Mouse (Mus musculus) left cerebral cortex, adult 8-10 months (tissue): ENCODE results near the gene Pnkp. TPM values are rescaled to one million over a fixed set of nuclear protein-coding genes. Genes with fewer than 3 reads are reported as not detected.
A peak's percentile ranks its signal among the peaks of the same experiment; 100 is the strongest.

Experiments used
- DNase-seq, 2 experiments: peaks; one replicate each; pipeline ENCODE4 v3.0.0; 2022; ENCODE audit warnings: low spot score in 2 of 2
- total RNA-seq, 4 experiments: library from RNA; stranded (reverse); gene quantifications; 2 replicates each; pipeline ENCODE4 v1.2.4; 2022

Pnkp gene
- total RNA-seq, 4 experiments from 2014 or later, result 23.9 to 27.0 (median 24.4) TPM

DNA sequence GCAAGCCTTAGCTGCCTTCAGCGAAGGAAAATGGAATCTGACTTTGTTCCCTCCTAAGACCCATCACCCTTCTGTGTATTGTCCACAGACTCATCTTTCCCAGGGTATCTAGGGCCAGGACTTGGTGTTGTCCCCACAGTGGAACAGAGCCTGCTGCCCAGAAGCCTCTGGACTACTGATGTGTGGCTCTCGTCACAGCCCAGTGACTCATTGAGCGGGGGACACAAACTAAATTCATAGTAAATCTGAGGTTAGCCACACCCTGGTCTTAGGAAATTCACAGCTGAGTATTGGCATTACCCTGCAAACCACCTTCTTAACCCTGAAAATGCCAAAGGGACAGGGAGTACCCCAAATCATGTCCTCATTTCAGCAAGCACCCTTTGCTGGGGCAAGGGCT lies 30.2 kb upstream of the Pnkp start:
- DNase-seq, result no peak

DNA sequence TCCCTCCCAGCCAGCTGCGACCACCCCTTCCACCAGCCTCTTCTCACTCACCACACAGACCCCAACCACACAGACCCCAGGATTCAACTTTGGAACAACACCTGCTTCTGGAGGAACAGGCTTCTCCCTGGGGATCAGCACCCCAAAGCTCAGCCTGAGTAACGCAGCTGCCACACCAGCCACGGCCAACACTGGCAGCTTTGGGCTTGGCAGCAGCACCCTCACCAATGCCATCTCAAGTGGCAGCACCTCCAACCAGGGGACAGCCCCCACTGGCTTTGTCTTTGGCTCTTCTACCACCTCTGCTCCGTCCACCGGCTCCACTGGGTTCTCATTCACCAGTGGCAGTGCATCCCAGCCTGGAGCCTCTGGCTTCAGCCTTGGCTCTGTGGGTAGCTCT lies 28.2 kb upstream of the Pnkp start:
- no peak for DNase-seq

DNA sequence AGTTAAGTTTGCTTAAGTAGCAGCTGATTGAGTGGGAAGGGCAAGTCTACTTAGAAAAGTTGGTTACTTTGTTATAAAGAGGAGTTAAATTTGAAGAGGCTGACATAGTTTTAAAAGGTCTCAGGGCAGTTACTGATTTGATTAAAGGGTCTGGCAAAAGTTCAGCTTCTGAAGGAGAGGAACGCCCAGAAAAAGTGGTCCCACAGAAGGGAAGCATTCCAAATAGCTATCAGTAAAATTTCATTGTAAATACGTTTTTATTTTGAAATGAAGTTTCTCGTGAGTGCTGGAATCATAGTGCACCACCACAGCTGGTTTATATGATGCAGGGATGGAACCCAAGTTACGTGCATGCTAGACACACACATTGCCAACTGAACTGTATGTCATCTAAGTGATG lies 24.2 kb upstream of the Pnkp start:
- no peak for DNase-seq

- no peak for DNase-seq
Observed at GRCm38 (mm10) chr7:44835373-44836015, 21.4 kb upstream of the Pnkp start.

GRCm38 (mm10) chr7:44836016-44836404 lies 20.9 kb upstream of the Pnkp start:
- no peak for DNase-seq

- no peak for DNase-seq
Observed at GRCm38 (mm10) chr7:44836423-44837053, 20.4 kb upstream of the Pnkp start.

DNA sequence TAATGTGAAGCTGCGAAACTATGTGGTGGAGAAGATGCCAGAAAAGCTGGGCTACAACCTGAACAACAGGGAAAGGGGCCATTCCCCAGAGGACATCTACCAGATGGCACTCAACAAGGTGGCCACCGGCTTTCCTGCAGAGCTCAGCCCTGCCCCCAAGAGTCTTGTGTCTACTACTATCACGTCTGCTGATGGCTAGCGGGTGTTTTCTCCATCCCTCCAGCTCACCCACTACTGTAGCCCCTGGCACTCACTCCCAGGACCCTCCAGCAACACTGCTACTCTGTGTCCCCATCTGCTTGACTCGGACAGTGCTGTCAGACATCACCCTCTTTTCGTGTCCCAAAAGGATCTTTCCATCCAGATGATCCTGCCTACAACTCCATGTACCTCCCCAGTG lies 18.9 kb upstream of the Pnkp start:
- DNase-seq, result no peak

GRCm38 (mm10) chr7:44839171-44839490 lies 17.8 kb upstream of the Pnkp start:
- no peak for DNase-seq

DNA sequence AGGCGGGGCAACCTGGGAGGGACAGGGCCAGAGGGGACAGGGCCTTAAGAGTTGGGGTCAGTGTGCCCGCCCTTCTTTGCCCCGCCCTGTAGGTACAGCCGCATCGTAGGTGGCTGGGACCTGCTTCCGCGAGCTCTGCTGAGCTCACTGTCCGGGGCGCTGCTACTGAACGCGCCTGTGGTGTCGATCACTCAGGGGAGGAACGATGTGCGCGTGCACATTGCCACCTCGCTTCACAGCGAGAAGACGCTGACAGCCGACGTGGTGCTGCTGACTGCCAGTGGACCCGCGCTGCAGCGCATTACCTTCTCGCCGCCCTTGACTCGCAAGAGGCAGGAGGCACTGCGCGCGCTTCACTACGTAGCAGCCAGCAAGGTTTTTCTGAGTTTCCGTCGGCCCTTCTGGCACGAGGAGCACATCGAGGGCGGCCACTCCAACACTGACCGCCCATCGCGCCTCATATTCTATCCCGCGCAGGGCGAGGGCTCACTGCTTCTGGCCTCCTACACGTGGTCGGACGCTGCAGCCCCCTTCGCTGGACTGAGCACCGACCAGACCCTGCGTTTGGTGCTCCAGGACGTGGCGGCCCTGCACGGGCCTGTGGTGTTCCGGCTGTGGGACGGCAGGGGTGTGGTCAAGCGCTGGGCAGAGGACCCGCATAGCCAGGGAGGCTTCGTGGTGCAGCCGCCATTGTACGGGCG lies 17.3 kb upstream of the Pnkp start:
- DNase-seq, result peak in 1 of 2 experiments; percentile 52

DNA sequence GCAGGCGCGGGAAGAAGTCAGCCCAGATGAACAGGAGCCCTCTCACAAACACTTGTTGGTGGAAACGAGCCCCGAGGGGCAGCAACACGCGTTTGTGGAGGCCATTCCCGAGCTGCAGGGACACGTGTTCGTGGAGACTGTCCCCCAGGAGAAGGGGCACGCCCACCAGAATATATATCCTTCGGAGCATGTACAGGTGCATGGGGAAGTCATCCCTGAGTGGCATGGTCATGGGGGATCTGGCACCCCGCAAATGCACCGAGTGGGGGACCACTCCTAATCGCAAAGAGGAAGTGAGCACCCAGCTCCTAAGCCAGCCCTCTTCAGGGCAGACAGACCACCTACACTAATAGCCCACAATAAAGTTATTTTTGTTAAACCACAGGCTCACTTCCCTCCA lies 16.5 kb upstream of the Pnkp start:
- DNase-seq, result no peak

DNA sequence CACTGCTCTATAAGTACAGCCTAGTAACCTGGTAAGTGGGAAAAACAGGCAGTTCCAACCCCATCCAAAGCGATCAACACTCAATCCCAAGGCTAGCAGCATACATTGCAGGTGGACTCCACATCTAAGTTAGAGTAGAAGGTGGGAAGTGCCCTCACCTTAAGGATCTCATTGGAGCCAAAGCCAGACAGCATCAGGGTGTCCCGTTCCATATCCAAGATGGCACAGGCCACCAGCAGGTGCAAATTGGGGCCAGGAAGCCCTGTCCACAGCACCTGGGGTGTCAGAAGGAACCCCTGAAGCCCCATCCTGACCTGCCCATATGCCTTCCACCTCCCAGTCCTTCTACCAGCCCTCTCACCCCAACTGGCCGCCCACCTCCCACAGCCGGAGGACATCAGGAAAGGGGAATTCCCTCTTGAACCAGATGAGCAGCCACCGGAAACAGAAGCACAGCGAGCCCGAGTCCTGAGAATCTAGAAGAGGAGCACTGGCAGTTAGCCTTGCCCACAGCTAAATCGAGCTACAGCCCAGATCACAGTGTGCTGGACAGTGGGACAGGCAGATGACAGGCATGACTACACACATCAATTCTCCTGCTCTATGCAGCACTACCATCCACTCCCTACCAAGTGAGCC lies 15.0 kb upstream of the Pnkp start:
- no peak for DNase-seq

DNA sequence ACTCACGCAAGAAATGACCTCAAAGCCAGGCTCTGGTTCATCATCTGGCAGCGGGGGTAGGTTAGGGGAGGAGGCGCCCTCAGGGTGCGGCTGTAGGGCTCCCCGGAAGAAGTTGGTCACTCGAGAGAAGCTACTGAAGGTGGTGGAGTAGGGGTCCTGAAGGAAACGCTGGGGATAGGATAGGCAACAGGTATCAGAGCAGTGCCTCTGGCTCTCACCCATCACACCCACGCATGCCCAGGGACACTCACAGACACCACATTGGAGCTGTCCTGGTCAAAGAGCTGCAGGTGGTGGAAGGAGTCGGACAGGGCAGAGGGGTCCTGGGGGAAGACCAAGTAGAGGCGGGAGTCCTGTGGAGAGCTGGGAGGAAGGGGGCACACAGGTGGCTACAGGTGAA lies 11.9 kb upstream of the Pnkp start:
- DNase-seq, result no peak

- peak in 1 of 2 experiments; percentile 50 for DNase-seq
Observed at GRCm38 (mm10) chr7:44846804-44847203, 10.1 kb upstream of the Pnkp start.

DNA sequence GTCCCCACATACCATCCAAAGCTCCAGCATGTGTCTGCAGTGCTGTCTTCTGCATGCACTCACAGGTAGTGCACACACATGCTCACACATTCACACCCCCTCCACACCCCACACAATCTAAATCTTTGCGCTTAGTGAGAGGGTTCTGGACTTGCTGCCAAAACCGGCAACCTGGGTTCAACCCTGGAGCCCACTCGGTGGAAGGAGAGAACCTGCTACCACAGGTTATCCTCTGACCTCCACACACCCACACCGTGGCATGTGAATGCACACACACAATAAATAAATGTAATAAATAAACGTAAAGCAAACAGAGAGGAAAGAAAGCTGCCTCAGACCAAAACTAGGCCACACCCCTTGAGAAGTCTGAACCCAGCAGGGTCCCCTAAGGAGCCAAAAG lies 9.2 kb upstream of the Pnkp start:
- no peak for DNase-seq

DNA sequence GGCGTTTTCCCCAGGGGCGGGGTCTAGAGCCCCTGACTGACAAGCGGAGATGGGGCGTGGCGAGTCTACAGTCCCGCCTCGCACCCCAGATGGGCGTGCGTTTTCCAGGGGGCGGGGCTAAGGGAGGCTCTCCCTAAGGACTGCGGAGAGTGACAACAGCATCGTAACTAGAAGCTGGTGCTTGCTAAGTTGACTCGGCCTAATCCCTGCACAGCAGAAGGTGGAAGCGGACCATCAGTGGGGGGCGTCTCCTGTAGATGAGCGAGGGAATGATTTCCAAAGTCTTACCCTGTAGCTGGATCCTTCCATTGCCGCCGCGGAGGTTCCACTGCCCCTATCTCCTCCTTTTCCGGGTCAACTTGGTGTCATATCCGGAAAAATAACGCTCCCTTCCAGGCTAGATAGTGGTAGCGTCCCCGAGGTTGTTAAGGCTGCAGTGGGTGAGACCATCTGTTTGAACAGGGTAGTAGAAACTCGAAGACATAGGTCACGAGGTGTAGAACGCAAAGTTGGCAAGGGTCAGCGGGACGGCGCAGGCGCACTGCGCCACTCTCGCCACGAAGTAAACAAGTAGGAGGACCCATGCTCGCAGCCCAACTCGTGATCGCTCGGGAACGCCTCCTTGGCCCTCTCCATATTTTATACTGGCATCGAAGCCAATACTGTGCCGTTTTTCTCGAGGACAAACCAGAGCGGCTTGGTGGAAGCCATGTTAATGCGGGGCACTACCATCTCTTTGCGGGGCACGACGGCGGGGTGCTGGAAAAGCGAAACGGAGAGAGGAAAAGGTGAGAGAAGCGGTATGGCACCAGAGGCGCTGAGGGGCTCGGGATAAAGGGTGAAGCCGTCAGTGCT lies 8.2 kb upstream of the Pnkp start, which contains the start of the genes Akt1s1 and Tbc1d17:
Gene Akt1s1 (plus strand): TSS at position 431 of the 855 bp plus-strand sequence.
Gene Tbc1d17 (minus strand): TSS at position 519 of the 855 bp plus-strand sequence.
- peak; percentile 99 to 100 for DNase-seq

GRCm38 (mm10) chr7:44849416-44850111 lies 7.4 kb upstream of the Pnkp start:
- peak; percentile 84 to 95 for DNase-seq

GRCm38 (mm10) chr7:44850146-44850545 lies 6.8 kb upstream of the Pnkp start:
- no peak for DNase-seq

DNA sequence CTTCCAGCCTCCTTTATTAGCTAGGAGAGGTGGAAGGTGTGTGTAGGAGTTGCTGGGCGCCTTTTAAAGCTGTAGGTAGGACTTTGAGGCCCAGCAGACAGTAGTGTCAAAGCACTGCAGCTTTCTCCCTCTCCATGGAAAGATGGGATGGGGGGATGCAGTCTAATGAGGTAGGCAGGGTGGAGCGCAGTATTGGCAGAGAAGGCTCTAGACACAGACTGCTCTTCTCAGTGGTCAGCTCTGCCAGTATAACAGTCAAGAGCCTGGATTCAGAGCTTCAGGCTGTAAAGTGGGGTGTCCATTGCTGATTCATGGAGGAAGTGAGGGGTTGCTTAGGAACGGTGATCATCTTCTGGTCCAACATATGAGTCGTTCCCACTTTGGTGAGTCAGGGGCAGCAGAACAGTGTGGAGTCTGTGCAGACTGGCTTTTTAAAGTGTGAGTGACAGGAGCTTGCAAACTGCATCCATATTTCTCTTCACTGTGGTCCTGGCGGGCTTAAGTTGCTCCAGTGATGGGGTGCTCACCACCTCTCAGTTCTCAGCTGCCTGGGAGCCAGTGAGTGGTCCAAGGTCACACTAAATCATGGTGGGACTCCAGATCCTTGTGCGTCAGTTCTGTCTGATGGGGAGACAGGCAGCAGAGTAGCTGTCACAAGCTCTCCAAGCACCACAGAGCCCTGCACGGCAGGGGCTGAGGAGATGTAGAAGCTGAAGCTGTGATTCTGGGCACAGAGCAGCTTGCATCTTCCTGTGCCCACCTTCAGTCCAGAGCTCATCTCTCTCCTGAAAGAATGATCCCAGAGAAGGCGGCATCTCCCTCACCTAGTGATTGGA lies 5.9 kb upstream of the Pnkp start:
- DNase-seq, result no peak

DNA sequence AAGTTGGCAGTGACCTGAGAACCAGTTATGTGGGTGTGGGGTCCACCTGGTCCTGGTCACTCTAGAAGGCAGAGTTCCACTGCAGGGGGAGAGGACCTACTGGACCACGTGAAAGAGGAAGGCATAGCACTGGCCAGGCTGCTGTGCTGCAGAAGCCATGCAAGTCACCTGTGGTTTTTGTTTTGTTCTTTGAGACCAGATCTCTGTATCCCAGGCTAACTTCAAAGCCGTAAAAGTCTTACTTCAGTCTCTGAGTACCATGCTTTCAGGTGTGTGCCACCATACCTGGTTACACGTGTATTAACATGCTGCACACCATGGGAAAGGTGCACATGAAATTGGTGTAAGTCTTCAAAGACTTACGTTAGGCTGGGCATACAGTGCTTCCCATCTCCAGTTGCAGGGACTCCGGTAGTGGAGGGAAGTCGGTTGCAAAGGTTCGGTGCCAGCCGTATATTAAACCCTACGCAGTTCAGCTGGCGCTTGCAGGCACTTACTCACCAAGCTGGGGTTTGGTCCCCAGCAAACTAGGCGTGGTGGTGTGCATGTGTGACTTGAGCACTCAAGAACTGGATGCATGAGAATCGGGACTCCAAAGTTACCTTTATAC lies 5.2 kb upstream of the Pnkp start:
- DNase-seq, result no peak
